Mouse (Mus musculus): ENCODE results near the gene Hyal3.

- TF ChIP-seq POLR2A (IDR thresholded peaks at IDR 0.05; ENCODE audit: control insufficient read depth in 1 of 2, insufficient read depth in 1 of 2, low read depth in 1 of 2, low read length in 2 of 2, poor library complexity in 1 of 2) (peak in 1 of 2 experiments; percentile 26; a peak in 1 of 4 replicates), JUND (IDR thresholded peaks at IDR 0.05; ENCODE audit: low read depth, low read length) (no peak), NELFE (IDR thresholded peaks at IDR 0.05; ENCODE audit: low read depth, low read length) (peak; percentile 55), ZC3H11A (IDR thresholded peaks at IDR 0.05; ENCODE audit: low read depth, low read length) (no peak), TAL1 (IDR thresholded peaks at IDR 0.05; ENCODE audit: low read length) (no peak), TBP (IDR thresholded peaks at IDR 0.05; ENCODE audit: low read depth, low read length) (no peak), MAFK (IDR thresholded peaks at IDR 0.05; ENCODE audit: borderline replicate concordance, low read depth, low read length) (no peak), CTCF (IDR thresholded peaks at IDR 0.05 in 2 of 3, conservative IDR thresholded peaks at IDR 0.05 in 1 of 3; ENCODE audit: control insufficient read depth in 1 of 3, insufficient read depth in 1 of 3, low read depth in 2 of 3, low read length in 3 of 3, poor library complexity in 1 of 3, severe bottlenecking in 1 of 3) (peak in 1 of 3 experiments; percentile 10; a peak in 1 of 6 replicates), UBTF (IDR thresholded peaks at IDR 0.05; ENCODE audit: borderline replicate concordance, insufficient read depth, low read depth, low read length) (no peak), ZMIZ1 (IDR thresholded peaks at IDR 0.05; ENCODE audit: low read depth, low read length) (no peak; the same call in 1 of the 2 replicates)
Observed at GRCm38 (mm10) chr9:107590058-107590772, 9.6 kb downstream of the Hyal3 start.
